Mouse (Mus musculus) megakaryocyte, embryonic 14.5 days (primary cell): ENCODE results near the gene Sema6d.

Source experiments
- FLI1 ChIP-seq: IDR thresholded peaks from 2 replicates; pipeline ENCODE4 v1.6.1; 2012; ENCODE audit warnings: low read length, inconsistent platforms, mixed read lengths
- GATA1 ChIP-seq: IDR thresholded peaks from 3 replicates; pipeline ENCODE4 v1.6.1; 2012; ENCODE audit warnings: mixed read lengths, low read length, inconsistent platforms, borderline replicate concordance

DNA sequence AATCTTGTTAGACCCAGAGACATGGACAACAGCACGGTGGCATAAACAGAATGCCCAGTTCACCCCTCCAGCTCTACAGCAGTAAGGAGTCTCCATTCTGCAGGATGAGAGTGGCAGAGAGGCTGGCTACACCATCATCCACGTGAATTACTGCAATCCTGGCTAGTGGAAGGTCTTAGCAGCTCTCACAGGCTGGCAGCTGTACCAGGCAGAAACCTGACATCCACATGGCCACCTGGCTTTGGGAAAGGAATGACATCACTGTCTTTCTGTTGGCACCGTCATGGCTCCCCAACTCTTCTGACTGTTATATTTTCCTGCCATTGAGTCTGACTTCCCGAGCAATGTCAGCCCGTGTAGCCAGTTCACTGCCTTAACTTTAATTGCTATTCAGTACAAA is 474.0 kb downstream of the Sema6d start:
- no peak for TF ChIP-seq GATA1
- no peak for TF ChIP-seq FLI1
